Mouse (Mus musculus) embryonic facial prominence, embryonic 12.5 days (tissue): ENCODE measurements around the gene Mark1. TPM values are rescaled to one million over a fixed set of nuclear protein-coding genes. Genes with fewer than 3 reads are reported as not detected.

Source experiments
- ATAC-seq: fragments of 200-750 bp; cut with Nextera tagmentation; 2 replicates; pipeline ENCODE4 v1.8.0; 2017; ENCODE audit not compliant: insufficient number of reproducible peaks, insufficient read depth, low FRiP score, low TSS enrichment
- H3K27ac ChIP-seq: fragments of 300-500 bp; sonication (generic); 2 replicates; pipeline ENCODE4 v1.5.1; 2016; ENCODE audit warnings: mild to moderate bottlenecking
- H3K27me3 ChIP-seq: fragments of 300-500 bp; sonication (generic); 2 replicates; pipeline ENCODE4 v1.6.1; 2016; ENCODE audit warnings: mild to moderate bottlenecking, moderate library complexity
- H3K36me3 ChIP-seq: fragments of 300-500 bp; sonication (generic); 2 replicates; pipeline ENCODE4 v1.6.1; 2016; ENCODE audit warnings: mild to moderate bottlenecking
- H3K4me1 ChIP-seq: fragments of 300-500 bp; sonication (generic); 2 replicates; pipeline ENCODE4 v1.6.1; 2016
- H3K4me2 ChIP-seq: fragments of 300-500 bp; sonication (generic); replicated peaks from 2 replicates; pipeline ENCODE4 v1.6.1; 2016; ENCODE audit warnings: mild to moderate bottlenecking, moderate library complexity
- H3K4me3 ChIP-seq: fragments of 300-500 bp; sonication (generic); 2 replicates; pipeline ENCODE4 v1.5.1; 2016; ENCODE audit warnings: mild to moderate bottlenecking
- H3K9ac ChIP-seq: fragments of 300-500 bp; sonication (generic); 2 replicates; pipeline ENCODE4 v1.6.1; 2016; ENCODE audit warnings: mild to moderate bottlenecking, moderate library complexity
- H3K9me3 ChIP-seq: fragments of 300-500 bp; sonication (generic); 2 replicates; pipeline ENCODE4 v1.6.1; 2016; ENCODE audit warnings: mild to moderate bottlenecking, moderate library complexity
- WGBS: fragments of 180-500 bp; shearing (Covaris S2); methylation state at CpG from one replicate; pipeline ENCODE4 v1.1.7; 2016; 5-methylcytosine and 5-hydroxymethylcytosine counted together
- polyA plus RNA-seq: library from polyadenylated mRNA; unstranded; fragments of >200 nt; fragmentation: Nextera tagmentation; extraction: Ambion mirVana; gene quantifications from 2 replicates; pipeline ENCODE4 v1.2.1, GENCODE M21; 2016

The Mark1 gene
- polyA plus RNA-seq, result 4.6 and 5.2 TPM in 2 replicates

DNA sequence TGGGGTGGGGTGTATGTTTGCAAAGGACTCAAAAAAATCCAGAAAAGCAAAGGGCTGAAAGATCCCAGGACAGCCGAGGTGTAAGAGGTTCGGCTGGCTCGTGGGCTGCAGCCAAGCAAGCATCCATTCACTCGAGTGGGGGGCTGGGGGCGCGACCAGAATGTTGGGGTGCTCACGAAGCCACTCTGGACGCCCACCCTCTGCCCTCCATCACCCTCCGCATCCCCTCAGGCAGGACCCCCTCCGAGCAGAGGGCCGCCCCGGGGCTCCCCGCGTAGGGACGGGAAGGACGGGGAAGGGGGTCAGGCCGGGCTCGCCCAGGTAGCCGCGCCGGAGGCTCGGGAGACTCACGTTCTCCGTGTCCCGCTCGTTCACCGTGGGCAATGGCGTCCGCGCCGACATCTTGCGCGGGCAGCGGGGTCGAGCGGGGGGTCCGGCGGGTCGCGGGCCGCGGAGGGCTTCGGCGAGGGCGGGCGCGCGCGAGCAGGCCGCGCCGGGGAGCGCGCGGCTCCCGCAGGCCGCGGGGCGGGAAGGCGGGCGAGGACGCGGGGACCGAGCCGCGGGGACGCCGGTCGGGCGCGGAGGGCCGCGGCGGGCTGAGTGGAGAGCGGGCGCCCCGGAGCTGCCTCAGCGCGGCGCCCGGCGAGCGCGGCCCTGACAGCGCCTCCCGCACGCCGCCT lies at the start of gene Mark1:
Gene Mark1, minus strand, starts transcription at position 500 of the 680 bp plus-strand sequence.
- H3K36me3 ChIP-seq, result no peaks in the 10 kb centered on the region
- H3K4me2 ChIP-seq, result peak within 1 kb of the TSS; percentile 72
- H3K4me3 ChIP-seq, result peak within 1 kb of the TSS; percentile 87
- peak within 1 kb of the TSS; percentile 89 for H3K9ac ChIP-seq
- H3K27ac ChIP-seq, result peak within 1 kb of the TSS; percentile 57
- peak; percentile 54; the same call in 1 of the 2 replicates for ATAC-seq
- peaks cover 18% of the 10 kb centered on the region; the same call in 1 of the 2 replicates for H3K4me1 ChIP-seq
- no peaks in the 10 kb centered on the region for H3K9me3 ChIP-seq
- no peaks in the 10 kb centered on the region for H3K27me3 ChIP-seq
- WGBS, result under 1% methylated on average over 57 of the region's 88 CpGs

DNA sequence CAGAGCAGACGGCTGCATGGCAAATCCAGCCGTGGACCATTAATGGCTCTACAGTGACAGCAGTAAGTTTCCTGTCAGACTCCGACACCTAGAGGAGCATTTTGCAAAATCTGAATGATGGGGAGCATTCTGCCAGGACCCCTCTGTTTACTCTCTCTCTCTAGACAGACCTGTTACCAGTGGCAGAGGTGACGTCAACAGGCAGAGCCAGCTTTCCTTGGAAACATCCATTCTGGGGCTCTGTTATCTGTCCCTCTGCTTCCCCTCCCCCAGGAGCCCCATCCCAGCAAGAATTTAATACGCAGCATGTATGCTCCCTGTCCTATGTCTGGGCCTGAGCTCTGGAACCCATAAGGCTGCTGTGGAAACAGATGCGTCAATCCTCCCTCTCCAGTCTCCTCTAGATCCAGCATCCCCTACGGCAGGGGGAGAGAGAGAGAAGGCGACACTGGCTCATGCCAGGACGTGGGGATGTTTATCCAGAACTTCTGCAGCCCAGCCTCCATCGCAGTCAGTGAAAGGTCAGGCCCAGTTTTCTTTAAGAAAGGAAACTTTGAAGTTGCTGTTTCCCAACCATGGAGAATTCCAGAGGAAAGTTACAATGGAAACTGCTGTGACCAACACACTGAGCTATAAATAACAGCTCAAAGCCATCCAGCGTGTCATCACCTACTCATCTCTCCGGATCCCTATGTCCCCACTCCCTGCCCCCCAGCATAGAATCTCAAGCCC lies 48.3 kb upstream of the Mark1 start:
- H3K4me2 ChIP-seq, result no peak overlapping the region
- no peak overlapping the region for H3K9ac ChIP-seq
- H3K27ac ChIP-seq, result no peak overlapping the region
- H3K36me3 ChIP-seq, result no peaks in the 10 kb centered on the region
- no peak overlapping the region for H3K4me3 ChIP-seq
- H3K4me1 ChIP-seq, result no peaks in the 10 kb centered on the region
- no peaks in the 10 kb centered on the region for H3K27me3 ChIP-seq
- 61% methylated on average over 12 of the region's 12 CpGs for WGBS
- no peaks in the 10 kb centered on the region for H3K9me3 ChIP-seq
- ATAC-seq, result no peak

DNA sequence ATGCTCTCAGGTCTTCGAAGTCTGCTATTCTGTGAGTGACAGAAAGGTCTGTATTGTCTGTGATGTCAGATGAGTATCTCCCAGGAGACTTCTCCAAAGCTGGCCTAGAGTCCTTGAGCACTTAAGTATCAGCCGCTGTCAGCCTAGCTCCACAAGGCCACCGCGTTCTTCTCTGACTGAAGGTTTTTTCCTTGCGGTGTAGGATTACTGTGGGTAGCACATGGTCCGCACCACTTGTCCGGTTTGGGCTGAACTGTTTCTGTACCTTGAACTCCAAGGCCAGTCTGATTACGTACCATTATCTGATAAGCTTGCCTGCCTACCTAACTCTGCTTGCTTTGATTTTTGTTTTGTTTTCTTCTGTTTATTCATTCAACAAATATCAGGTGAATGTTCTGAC lies 47.1 kb upstream of the Mark1 start:
- Histone ChIP-seq H3K9me3 (no peaks in the 10 kb centered on the region), H3K36me3 (no peaks in the 10 kb centered on the region), H3K27ac (no peak overlapping the region), H3K9ac (no peak overlapping the region), H3K4me3 (no peak overlapping the region), H3K4me1 (no peaks in the 10 kb centered on the region), H3K27me3 (no peaks in the 10 kb centered on the region), H3K4me2 (no peak overlapping the region)
- no peak for ATAC-seq
- WGBS, result 76% methylated on average over 8 of the region's 8 CpGs

DNA sequence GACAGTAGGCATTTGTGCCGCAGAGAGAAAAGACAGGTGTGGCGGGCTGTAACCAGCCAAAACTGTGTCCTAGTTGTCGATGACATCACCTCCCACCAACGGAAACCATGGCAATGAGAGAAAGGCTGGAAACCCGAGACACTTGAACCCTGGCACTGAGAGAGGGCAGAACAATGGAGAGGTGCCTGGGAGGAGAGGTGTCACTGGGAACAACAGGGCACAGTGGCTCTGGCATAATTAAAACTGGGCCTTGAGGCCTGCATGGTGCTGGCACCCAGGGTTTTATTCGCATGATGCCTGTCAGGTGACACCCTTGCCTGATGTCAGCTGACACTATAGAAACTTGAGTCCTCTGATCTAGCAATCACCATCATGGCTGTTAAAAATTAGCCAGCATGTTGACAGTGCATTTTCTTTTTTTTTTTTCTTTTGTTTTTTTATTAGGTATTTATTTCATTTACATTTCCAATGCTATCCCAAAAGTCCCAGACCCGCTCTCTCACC lies 38.9 kb upstream of the Mark1 start:
- Histone ChIP-seq H3K4me3 (no peak overlapping the region), H3K27ac (no peak overlapping the region), H3K27me3 (no peaks in the 10 kb centered on the region), H3K4me2 (no peak overlapping the region), H3K9ac (no peak overlapping the region), H3K9me3 (no peaks in the 10 kb centered on the region), H3K4me1 (no peaks in the 10 kb centered on the region), H3K36me3 (no peaks in the 10 kb centered on the region)
- ATAC-seq, result 0 out of 2 replicates have a peak, but pooled peaks have one; percentile 35
- 65% methylated on average over 7 of the region's 7 CpGs for WGBS

GRCm38 (mm10) chr1:185030565-185030964 lies 31.2 kb upstream of the Mark1 start:
- no peak overlapping the region for H3K4me3 ChIP-seq
- H3K27ac ChIP-seq, result no peak overlapping the region
- H3K36me3 ChIP-seq, result no peaks in the 10 kb centered on the region
- no peak overlapping the region for H3K4me2 ChIP-seq
- ATAC-seq, result no peak
- no peak overlapping the region for H3K9ac ChIP-seq
- H3K4me1 ChIP-seq, result no peaks in the 10 kb centered on the region
- H3K27me3 ChIP-seq, result no peaks in the 10 kb centered on the region
- WGBS, result 81% methylated on average over 10 of the region's 10 CpGs
- no peaks in the 10 kb centered on the region for H3K9me3 ChIP-seq

DNA sequence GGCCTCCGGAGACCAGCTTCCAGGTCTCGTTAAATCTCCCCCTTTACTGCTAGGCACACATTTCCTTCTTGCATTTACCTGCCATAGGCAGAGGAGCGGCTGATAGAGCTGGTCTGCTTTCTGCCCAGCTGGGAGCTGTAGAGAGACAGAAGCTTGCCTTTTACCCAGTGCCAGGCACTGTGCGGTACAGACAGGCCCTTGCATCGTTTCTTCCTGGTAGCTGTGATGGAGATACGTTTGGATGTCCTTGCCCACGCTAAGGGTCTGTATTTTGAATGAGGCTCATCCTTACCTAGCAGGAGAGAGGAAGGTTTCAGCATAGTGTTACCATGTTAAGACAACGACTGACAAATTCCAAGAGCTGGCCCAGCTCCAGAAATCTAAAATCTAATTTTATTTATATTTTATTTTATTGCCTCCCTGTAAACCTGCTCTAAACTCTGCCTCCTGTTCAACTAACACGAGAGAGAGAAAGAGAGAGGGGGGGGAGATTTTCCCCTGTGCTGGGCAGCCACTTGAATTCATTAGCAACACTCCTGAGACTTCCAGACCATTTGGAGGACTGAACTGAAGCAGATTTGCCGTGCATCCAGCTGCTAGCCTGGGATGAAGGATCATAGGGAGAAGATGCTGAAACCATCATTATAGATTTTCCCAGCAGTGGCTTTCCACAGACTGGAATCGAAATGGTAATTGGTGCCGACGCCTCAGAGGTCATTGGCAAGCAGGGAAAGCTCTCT lies 21.2 kb upstream of the Mark1 start:
- WGBS, result 75% methylated on average over 13 of the region's 13 CpGs
- no peak overlapping the region for H3K9ac ChIP-seq

DNA sequence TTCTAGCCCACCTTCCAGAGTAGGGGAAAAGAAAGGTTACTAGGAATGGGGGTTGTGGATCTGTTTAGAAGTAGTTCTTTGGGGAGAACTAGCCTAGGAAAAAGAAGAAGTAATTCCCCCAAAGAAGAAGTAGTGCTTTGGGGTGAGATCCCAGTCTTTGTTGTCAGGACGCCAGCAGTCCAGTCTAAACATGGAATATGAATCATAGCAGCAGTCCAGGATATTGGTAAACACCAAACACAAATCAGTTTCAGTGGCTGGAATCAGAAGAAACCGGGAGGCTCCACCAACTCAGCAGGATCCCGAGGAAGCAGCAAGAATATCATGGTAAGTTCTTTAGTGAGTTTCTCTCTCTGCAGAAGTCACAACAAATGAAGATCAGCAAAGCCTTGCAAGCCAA lies 13.2 kb upstream of the Mark1 start:
- Histone ChIP-seq H3K27me3 (no peaks in the 10 kb centered on the region), H3K4me3 (no peak overlapping the region), H3K9ac (no peak overlapping the region), H3K9me3 (no peaks in the 10 kb centered on the region), H3K4me1 (no peaks in the 10 kb centered on the region), H3K27ac (no peak overlapping the region), H3K36me3 (no peaks in the 10 kb centered on the region), H3K4me2 (no peak overlapping the region)
- no peak for ATAC-seq
- WGBS, result 89% methylated on average over 3 of the region's 3 CpGs

More for the DNA sequence above, 21.2 kb upstream of the Mark1 start:
- Histone ChIP-seq H3K4me2 (no peak overlapping the region), H3K36me3 (no peaks in the 10 kb centered on the region), H3K4me3 (no peak overlapping the region), H3K4me1 (no peaks in the 10 kb centered on the region), H3K27me3 (no peaks in the 10 kb centered on the region), H3K9me3 (no peaks in the 10 kb centered on the region), H3K27ac (0 out of 2 replicates have a peak overlapping the region, but pooled peaks have one; percentile 6)
- no peak for ATAC-seq

GRCm38 (mm10) chr1:185007066-185007465 lies 7.7 kb upstream of the Mark1 start:
- no peaks in the 10 kb centered on the region for H3K36me3 ChIP-seq
- ATAC-seq, result no peak
- H3K4me3 ChIP-seq, result no peak overlapping the region
- WGBS, result 74% methylated on average over 5 of the region's 5 CpGs
- no peak overlapping the region for H3K9ac ChIP-seq
- no peaks in the 10 kb centered on the region for H3K27me3 ChIP-seq
- H3K27ac ChIP-seq, result no peak overlapping the region
- no peak overlapping the region for H3K4me2 ChIP-seq
- no peaks in the 10 kb centered on the region for H3K9me3 ChIP-seq
- H3K4me1 ChIP-seq, result no peaks in the 10 kb centered on the region

GRCm38 (mm10) chr1:184999780-185000599 lies 620 bp upstream of the Mark1 start:
- Histone ChIP-seq H3K4me3 (peak overlapping the region; percentile 87), H3K27ac (0 out of 2 replicates have a peak overlapping the region, but pooled peaks have one; percentile 17), H3K4me2 (peak overlapping the region; percentile 56), H3K36me3 (no peaks in the 10 kb centered on the region), H3K9ac (peak overlapping the region; percentile 89), H3K9me3 (no peaks in the 10 kb centered on the region), H3K4me1 (peaks cover 18% of the 10 kb centered on the region; the same call in 1 of the 2 replicates), H3K27me3 (no peaks in the 10 kb centered on the region)
- WGBS, result under 1% methylated on average over 35 of the region's 65 CpGs
- peak; percentile 43 for ATAC-seq

- WGBS, result 8% methylated on average over 2 of the region's 2 CpGs
- no peak overlapping the region; the same call in 1 of the 2 replicates for H3K27ac ChIP-seq
These were observed 739 bp downstream of the Mark1 start for GRCm38 (mm10) chr1:184998631-184999030.

GRCm38 (mm10) chr1:184998161-184998560 lies 1.2 kb downstream of the Mark1 start:
- WGBS, result 37% methylated on average over 9 of the region's 9 CpGs
- peak overlapping the region; percentile 87 for H3K4me3 ChIP-seq
- H3K36me3 ChIP-seq, result no peaks in the 10 kb centered on the region
- no peak for ATAC-seq
- H3K27me3 ChIP-seq, result no peaks in the 10 kb centered on the region
- peak overlapping the region; percentile 40 for H3K9ac ChIP-seq
- H3K27ac ChIP-seq, result no peak overlapping the region
- peaks cover 18% of the 10 kb centered on the region; the same call in 1 of the 2 replicates for H3K4me1 ChIP-seq
- H3K9me3 ChIP-seq, result no peaks in the 10 kb centered on the region
- peak overlapping the region; percentile 72 for H3K4me2 ChIP-seq

More at GRCm38 (mm10) chr1:184998631-184999030, 739 bp downstream of the Mark1 start:
- Histone ChIP-seq H3K4me1 (peaks cover 18% of the 10 kb centered on the region; the same call in 1 of the 2 replicates), H3K36me3 (no peaks in the 10 kb centered on the region), H3K9ac (peak overlapping the region; percentile 89), H3K4me3 (peak overlapping the region; percentile 87), H3K4me2 (peak overlapping the region; percentile 72), H3K27me3 (no peaks in the 10 kb centered on the region), H3K9me3 (no peaks in the 10 kb centered on the region)
- no peak for ATAC-seq
